Mouse (Mus musculus) 3134 (cell line): ENCODE measurements at regions not wholly inside any gene's neighbourhood (a gene's known extent, or its start where the extent isn't known, plus 50 kb on each side); places are given as distances from the start of the nearest gene placed in this dataset.

Experiments used
- DNase-seq: peaks from one replicate; pipeline ENCODE4 v3.0.0-alpha.2; 2011; ENCODE audit warnings: low spot score; ENCODE audit not compliant: insufficient read length; ENCODE audit errors: extremely low read depth

DNA sequence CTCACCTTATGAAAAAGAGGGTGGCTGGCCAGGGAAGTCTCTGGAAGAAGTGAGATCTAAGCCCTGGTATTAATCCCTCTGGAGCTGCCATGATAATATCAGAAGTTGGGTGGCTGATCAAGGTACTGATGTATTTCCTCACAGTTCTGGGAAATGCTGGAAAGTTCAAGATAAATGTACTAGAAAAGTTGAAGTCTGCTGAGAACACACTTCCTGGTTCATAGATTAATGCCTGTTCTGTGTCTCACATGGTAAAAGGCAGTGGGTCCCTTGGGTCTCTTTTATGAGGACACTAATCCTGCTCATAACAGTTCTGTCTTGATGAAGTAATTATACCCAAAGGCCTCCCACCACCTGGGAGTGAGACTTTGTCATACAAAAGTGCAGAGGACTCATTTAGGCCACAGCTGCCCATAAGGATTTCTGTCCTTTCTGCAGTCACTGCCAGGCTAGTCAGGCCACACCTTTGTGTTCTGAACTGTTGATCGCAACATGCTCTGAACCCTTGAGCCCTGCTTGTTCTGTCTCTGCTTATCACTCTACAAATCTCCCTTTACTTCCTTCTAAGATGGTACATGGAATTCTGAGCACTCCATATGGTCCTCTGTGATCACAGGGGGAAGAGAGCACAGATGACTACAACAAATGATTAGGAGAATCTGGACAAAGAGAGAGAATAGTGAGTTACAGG, 300.4 kb downstream of the 1700129C05Rik start:
- no peak for DNase-seq

DNA sequence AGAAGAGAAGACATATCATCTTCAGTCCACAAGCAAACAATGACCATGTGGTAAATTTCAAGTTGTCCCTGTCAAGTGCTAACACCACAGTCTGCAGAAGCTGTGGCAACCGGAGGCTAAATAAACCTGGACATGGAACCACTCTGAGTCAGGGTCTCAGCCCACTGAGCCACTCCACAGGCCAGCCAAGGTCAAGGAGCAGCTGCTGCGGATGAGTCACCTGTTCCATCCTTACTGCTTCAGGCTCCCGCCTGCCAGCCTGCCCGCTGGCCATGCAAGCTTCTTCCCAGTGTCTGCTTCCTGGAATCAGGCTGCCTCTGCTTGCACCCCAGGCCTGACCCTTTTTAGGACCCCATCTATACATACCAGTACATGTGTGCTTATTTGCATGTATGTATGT, 319.8 kb downstream of the 1700129C05Rik start:
- DNase-seq = peak; percentile 11

DNA sequence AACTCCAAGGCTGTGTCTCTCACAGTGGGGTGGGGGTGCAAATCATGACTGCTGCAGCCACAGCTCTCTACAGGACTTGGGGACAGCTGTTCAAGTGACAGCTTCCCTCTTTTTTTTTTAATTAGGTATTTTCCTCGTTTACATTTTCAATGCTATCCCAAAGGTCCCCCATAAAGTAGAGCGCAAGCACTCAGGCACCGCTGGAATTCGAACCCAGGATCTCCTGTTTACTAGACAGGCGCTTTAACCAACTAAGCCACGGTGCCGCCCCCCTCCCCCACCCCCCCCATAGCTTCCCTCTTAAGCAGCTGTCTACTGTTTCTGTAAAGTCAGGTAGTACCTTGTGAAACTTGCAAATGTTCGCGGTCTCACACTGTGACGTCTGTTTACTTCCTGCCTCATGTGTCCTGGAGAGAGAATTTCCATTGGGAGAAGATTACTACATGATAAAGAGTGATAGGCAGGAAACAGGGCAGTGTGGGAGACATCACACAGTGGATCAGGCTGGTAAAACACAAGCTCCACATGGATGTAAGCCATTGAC, 324.7 kb downstream of the 1700129C05Rik start:
- DNase-seq = no peak

DNA sequence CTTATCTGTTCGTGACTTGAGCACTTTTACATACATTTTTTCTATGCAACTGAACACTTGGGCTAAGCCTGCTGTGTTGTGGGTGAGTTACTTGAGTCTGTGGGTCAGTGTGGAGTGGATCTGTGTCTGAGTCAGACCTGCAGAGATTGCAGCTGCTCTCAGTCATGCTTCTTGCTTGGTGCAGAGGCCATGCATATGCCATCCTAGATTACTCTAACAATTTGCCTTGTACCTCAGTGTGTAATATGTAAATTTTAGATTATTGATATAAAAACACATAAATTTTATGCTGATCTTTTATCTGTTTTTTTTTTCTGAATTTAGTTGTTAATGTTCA, 326.2 kb downstream of the 1700129C05Rik start:
- DNase-seq = no peak

DNA sequence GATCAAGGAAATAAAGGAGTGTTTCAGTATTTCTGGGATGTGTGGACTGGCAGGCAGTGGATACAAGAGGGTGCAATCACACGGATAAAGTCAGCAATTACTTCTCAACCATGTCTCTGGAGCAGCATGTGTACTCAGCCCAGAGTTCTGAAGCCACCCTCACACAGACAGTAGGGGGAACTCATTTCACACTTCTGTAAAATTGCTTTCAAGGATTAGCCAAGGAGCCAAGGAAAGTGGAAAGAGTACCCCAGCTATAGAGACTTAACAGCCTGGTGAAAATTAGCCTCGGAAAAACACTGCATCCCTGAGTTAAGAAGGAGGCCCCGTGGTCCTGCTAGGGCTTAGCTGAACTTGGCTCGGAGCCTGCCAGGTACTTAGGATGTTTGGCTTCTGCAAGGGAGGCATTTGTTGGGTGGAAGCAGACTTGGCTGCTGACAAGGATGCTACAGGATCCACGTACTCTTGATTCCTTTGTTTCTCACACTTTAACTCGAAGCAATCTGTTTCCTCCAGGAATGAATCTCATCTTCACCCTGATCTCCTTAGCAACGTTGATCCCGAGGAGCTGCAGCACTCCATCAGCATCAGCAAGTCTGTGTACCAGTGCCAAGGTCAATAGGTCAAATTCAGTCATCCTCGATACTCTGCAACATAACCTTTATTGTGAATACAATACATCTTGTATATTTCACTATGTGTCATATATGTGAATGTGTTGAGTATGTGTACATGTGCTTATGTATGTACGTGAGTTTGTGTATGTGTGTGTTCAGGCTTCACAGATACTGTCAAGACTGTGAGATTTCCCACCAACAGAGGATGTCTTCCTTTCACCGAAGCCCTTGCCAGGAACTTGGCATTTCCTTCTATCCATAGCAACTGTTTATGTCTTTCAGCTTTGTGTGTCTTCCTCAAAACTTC, 326.8 kb downstream of the 1700129C05Rik start:
- no peak for DNase-seq

DNA sequence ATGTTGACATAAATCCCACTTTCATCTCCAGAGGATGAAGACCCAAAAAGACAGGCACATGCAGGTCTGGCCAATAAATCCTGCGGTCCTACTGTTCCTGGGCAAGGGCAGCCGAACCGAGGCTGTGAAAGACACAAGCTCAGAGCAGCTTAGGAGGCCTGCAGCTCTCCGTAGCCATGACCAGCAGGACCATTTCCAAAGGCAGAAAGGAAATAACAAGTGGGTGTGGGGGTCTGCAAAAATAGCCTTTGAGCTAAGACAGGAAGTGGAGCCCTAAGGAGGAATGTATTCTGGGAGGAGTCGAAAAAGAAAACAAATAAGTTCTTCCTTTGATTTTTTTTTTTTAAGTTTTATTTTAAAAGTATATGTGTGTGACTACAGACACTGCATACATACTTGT, 330.1 kb downstream of the 1700129C05Rik start:
- no peak for DNase-seq

DNA sequence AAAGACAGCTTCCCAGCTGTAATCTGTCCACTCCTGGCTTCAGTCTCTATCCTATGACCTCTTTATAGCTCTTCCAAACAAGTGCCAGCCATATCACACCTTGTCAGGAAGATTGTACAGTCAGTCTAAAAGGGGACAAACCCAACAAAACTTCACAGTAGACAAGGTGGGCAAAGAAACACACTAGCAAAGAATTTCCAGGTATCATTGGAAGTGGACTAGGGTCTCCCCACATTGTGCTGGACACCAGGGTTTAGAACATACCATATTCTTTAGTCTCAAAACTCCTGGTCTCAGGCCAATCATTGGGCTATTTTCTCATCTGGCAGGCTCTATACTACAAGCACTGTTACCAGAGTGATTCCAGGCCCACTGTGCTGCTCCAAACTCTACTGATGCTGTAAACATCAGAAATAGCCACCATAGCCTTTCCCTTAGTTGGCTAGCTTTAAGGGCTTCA, 341.3 kb downstream of the 1700129C05Rik start:
- DNase-seq = no peak

DNA sequence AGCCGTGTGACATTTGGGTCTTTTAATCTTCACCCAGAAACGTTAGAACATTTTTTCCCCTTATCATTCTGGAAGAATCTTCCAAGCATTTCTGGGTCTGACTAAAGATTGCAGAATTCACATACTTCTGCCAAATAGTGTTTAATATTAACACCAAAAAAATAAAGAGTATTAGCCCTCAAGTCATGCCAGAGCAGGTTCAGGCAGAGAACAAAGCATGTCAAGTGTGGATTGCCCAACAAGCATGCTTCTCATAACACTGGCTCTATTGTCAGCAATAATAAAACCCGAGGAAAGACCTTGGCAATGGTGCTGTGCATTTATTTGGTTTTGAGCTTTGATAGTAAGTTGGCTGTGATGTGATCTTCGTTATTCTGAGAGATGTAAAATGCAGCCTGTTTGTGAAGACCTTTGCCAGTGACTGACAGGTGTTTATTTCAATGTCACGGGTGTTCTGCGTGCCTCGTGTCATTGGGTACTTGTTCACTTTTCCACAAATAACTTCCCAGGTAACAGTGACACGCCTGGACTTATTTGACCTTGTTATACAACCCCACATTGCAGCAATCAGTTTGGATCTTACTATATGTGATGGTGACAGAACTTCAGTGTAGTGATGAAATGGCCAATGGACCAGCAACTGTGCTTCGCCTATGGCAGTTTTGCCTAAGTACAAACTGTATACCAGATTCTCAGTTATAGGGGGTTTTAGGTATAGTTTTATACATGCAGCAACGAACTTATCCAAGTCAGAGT, 354.3 kb downstream of the 1700129C05Rik start:
- no peak for DNase-seq

DNA sequence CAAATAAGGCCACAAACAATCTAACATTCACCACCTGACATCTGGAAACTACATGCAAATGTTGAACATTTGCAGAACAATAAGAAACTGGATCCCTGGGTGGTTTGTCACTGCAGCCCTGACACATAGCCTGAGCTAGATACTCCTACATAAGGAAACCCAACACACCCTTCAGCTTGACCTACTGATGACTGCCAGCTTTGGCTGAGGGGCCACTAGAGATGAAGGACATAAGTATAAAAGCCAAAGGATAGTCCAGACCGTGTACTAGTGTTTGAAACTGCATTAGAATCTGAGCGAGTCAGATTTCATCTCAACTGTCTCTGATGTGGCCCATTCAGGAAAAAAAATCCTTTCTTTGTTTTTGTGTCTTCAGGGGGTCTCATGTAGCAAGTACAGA, 355.1 kb downstream of the 1700129C05Rik start:
- DNase-seq = no peak

DNA sequence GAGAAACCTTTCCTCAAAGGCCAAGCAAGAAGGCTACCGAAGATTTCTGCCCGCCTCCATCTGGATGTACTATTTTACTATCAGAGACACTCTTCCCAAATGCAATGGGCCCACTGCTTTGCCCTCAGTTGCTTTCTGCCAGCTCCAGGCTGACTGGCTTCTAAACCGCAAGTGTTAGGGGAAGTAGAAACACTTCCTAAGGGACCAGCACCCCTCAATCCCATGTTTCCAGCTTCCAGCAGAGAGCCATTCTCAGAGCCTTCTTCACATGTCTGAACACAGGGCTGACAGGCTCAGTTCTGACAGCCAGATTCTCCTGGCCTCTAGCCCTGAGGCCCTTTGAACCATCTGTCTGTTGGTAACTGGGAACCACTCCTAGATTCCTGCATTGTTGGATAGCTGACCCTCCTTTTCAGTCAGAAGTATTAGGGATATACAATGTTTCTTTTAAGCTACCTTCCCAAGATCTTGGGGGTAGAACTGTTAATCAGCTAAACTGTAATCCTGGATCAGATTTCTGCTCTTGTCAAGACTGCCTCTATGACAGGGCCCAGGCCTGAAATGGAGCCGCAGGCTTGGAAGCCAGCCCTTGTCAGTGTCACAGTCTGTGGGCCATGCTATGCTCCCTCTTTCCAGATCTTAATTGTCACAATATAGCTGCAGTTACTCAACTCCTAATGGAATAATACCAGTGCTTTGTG, 355.8 kb downstream of the 1700129C05Rik start:
- no peak for DNase-seq

DNA sequence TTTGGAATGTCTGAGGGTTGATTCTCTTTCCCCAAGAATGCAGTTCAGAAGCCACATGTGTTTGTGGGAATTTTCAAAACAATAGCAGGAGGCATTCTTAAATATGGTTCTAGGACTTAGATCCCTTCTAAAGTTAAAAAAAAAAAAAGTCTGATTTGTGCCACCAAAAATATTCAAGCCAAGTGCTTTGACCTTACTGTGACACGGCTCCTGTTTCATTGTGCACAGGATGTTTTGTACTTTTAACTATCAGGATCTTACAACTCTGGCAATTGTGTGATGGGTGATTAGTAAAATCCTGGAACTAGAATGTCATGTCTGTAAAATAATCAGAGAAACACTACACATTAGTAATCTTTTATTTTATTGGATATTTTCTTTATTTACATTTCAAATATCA, 359.5 kb downstream of the 1700129C05Rik start:
- DNase-seq = no peak

DNA sequence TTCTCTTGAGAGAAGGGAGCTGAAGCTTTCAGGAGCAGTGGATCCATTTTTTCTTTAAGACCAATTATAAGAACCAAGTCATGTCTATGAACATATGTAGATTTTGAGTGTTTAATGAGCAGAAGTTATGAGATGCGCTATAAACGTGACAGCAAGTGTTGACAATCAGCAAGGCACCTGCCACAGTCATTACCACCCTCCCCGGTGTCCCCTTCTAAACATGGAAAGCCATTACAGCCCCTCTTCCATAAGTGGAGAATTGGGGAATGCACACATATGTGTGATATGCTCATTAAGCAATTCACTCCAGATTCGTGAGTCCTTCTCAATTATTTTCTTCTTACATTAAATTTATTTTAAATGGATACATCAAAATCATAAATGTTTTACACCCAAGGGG, 362.4 kb downstream of the 1700129C05Rik start:
- DNase-seq = no peak

DNA sequence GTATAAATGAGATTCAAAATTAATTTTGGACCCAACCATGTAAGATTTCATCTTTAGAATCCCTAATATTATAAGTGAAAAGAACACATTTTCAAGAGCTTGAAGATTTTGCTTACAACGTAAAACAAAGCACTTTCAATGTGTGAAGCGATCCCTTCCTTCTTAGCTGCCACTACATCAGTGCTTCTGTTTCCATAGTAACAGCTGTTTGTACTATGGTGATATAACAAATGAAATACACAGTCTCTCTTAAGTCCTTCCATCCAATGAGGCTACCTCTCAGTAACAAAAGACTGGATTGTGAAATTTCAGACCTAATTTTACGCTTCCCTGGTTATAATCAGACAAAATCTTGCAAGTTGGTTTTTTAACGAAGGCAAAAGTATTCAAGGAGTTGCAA, 364.0 kb downstream of the 1700129C05Rik start:
- no peak for DNase-seq

DNA sequence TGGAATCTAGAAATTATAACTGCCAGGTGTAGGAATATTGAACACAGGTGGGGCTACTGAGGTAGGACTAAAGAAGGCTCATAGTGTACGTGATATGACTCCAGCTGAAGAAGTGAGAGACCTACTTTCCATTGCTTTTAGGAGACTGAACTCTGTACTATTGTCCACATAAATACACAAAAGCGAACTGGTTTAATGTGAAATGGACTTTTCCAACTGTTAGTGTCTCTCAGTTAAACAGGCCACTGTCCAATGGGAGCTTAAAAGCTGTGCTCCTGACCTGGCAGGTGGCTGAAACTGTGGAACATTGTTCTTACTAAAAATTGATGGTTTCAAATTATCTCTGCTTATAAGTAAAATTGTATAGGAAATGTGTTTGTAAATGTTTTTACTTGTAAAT, 381.4 kb downstream of the 1700129C05Rik start:
- DNase-seq = no peak

DNA sequence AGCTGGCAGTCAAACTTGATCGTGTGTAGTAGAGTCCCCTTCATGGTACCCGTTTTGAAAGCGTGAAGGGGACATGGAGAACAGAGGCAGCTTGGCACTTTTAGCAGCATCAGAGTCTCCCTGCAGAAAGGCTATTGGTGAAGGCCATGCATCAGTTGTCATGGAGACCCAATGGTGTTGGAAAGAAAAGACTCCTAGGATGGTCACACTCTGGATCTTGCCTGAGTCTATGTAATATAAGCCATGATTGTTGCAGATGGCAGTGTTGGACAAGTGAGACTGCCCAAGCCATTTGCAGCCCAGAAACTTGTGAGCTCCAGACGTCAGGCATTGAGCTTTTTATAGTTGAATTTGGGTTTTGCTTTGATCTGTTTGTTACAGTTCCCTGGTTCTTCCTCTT, 382.9 kb downstream of the 1700129C05Rik start:
- DNase-seq = no peak

DNA sequence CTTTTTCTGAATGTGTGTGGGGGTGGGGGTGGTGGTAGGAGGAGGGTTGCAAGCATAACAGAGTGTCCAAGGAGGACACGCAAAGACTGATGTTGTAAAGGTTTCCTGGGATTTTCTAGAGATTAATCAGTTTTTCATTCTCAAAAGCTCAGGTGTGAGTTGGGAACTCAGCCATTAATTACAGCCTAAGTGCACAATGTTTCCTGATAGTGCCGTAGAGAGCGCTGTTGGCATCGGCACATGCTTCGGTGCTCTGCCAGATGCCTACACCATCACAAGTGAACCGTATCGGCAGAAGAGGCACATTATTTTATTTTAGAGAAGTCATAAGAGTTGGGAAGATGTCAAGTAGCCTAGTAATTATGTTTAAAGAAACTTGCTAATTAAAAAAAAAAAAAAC, 388.9 kb downstream of the 1700129C05Rik start:
- DNase-seq = no peak

DNA sequence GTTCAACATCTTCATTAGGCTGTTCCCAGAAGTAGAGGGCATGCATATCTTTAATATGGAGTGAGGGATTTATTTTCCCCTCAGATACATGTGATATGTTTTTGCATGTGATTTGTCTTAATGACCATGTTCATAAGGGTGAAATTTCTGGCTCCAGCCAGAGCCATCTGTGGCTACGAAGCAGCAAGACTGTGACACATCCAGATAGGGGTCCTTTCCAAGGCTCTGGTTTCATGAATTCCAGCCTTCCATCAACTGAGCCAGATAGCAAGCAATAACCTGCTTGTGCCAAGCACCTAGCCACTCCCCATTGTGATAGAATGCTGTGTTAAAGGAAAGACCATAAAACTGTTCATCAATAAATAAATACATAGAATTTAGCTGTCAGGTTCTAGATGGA, 389.6 kb downstream of the 1700129C05Rik start:
- DNase-seq = no peak

DNA sequence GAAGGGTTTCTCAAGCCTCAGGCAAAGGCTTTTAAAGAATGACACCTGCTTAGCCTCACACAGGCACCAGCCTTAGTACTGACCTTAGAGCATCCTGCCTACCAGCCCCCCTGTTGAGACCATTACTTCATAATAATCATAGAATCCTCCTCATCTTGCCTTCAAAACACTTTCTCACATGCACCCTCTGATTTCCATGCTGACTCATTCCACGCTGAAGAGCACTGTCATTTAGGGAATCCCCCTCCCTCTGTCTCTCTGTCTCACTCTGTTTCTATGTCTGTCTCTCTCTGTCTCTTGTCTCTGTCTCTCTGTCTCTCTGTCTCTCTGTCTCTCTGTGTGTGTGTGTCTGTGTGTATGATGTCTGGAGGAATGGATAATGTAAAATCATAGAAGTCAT, 416.3 kb downstream of the 1700129C05Rik start:
- no peak for DNase-seq

DNA sequence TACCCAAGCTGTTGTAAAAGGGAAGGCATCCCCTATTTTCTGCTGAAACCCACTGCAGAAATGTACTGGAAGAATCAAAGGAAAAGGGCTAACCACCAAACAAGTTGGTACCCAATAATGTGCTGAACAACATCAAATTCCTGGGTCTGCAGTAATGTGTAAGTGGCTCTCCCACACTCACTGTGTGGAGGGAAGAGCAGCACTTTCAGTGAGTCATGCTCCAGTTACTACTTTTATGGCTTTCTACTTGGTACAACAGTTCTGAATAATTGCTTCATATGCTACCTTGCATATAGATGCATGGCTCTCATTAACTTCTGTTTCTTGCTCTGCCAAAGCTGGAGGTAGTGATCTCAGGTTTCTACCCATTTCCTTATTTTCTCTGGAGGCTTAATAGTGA, 427.8 kb downstream of the 1700129C05Rik start:
- DNase-seq = no peak

DNA sequence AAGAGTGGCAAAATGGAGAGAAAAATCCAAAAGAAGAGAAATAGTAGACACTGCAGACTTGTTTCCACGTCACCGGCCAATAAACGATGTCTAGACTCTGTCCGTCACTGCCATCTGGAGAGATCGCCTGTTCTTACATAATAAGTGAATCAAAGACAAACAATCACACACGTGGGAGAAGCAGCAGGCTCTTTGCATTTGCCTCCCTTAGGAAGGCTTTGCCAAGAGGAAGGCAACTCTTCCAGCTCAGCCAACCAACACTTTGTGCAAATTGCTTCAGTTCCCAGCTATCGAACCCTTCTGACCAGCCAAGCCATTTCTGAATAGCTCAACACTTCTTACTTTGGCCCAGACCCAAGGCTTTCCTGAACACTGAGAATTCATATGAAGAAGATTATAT, 432.8 kb downstream of the 1700129C05Rik start:
- DNase-seq = no peak
